In genomic region chr2:164924100-164924857, GRCm38 (mm10) we compare ENCODE assay signal across 1 mouse cellular context.
TF ChIP-seq lines count a peak whose summit lies in the region.

No protein-coding gene starts in this region.

TF ChIP-seq in C2C12, 6 proteins besides CTCF, POLR2A, EP300 and RAD21:
- TF ChIP-seq MAX (IDR thresholded peaks at IDR 0.05) (no peak), CEBPB (IDR thresholded peaks at IDR 0.05; ENCODE audit: low read depth) (no peak), FOSL1 (IDR thresholded peaks at IDR 0.05; ENCODE audit: insufficient read depth, low read length, poor library complexity, severe bottlenecking) (no peak), MYOD1 (IDR thresholded peaks at IDR 0.05; ENCODE audit: control insufficient read depth, insufficient read length, low read depth) (no peak), MYOG (IDR thresholded peaks at IDR 0.05; ENCODE audit: control insufficient read depth, extremely low read depth, insufficient read length) (no peak), USF1 (IDR thresholded peaks at IDR 0.05; ENCODE audit: low read depth) (no peak)
